Mouse (Mus musculus) liver, embryonic 13.5 days (tissue): ENCODE measurements around the gene L3mbtl4. TPM values are rescaled to one million over a fixed set of nuclear protein-coding genes. Genes with fewer than 3 reads are reported as not detected.

Experiments
- ATAC-seq: fragments of 200-750 bp; cut with Nextera tagmentation; 2 replicates; pipeline ENCODE4 v1.8.0; 2017; ENCODE audit warnings: low read depth, mild to moderate bottlenecking, moderate number of reproducible peaks, moderate library complexity
- DNase-seq: peaks from one replicate; pipeline ENCODE4 v3.0.0; 2022
- H3K27ac ChIP-seq: fragments of 300-500 bp; sonication (generic); 2 replicates; pipeline ENCODE4 v1.5.1; 2015; ENCODE audit warnings: moderate library complexity, mild to moderate bottlenecking, inconsistent platforms
- H3K27me3 ChIP-seq: fragments of 300-500 bp; sonication (generic); 2 replicates; pipeline ENCODE4 v1.6.1; 2015; ENCODE audit warnings: mild to moderate bottlenecking, inconsistent platforms
- H3K36me3 ChIP-seq: fragments of 300-500 bp; sonication (generic); 2 replicates; pipeline ENCODE4 v1.6.1; 2015; ENCODE audit warnings: mild to moderate bottlenecking, inconsistent platforms
- H3K4me1 ChIP-seq: fragments of 300-500 bp; sonication (generic); replicated peaks from 2 replicates; pipeline ENCODE4 v1.6.1; 2015; ENCODE audit warnings: inconsistent platforms
- H3K4me2 ChIP-seq: fragments of 300-500 bp; sonication (generic); 2 replicates; pipeline ENCODE4 v1.6.1; 2015; ENCODE audit warnings: inconsistent platforms, mild to moderate bottlenecking, moderate library complexity
- H3K4me3 ChIP-seq: fragments of 300-500 bp; sonication (generic); replicated peaks from 2 replicates; pipeline ENCODE4 v1.5.1; 2015; ENCODE audit warnings: mild to moderate bottlenecking, inconsistent platforms
- H3K9ac ChIP-seq: fragments of 300-500 bp; sonication (generic); 2 replicates; pipeline ENCODE4 v1.6.1; 2015; ENCODE audit warnings: mild to moderate bottlenecking, inconsistent platforms
- H3K9me3 ChIP-seq: fragments of 300-500 bp; sonication (generic); replicated peaks from 2 replicates; pipeline ENCODE4 v1.6.1; 2016; ENCODE audit warnings: inconsistent platforms
- WGBS: fragments of 180-500 bp; shearing (Covaris S2); methylation state at CpG from one replicate; pipeline ENCODE4 v1.1.7; 2015; ENCODE audit not compliant: insufficient replicate concordance; 5-methylcytosine and 5-hydroxymethylcytosine counted together
- polyA plus RNA-seq: library from polyadenylated mRNA; unstranded; fragments of >200 nt; fragmentation: Nextera tagmentation; extraction: Ambion mirVana; gene quantifications from 2 replicates; pipeline ENCODE4 v1.2.1, GENCODE M21; 2015

L3mbtl4 gene
- polyA plus RNA-seq, 1 experiment from 2014 or later = not detected

GRCm38 (mm10) chr17:68793741-68794140 lies 520.1 kb downstream of the L3mbtl4 start:
- Histone ChIP-seq H3K27ac (no peak overlapping the region), H3K9me3 (no peaks in the 10 kb centered on the region), H3K4me1 (no peaks in the 10 kb centered on the region), H3K27me3 (no peaks in the 10 kb centered on the region), H3K36me3 (no peaks in the 10 kb centered on the region), H3K9ac (no peak overlapping the region), H3K4me2 (no peak overlapping the region), H3K4me3 (no peak overlapping the region)
- no peak for ATAC-seq
- 61% methylated on average over 4 of the region's 4 CpGs for WGBS
- DNase-seq = no peak

- H3K9ac ChIP-seq = no peak within 1 kb of the TSS
- no peak within 1 kb of the TSS for H3K4me3 ChIP-seq
- no peaks in the 10 kb centered on the region for H3K9me3 ChIP-seq
- no peaks in the 10 kb centered on the region for H3K36me3 ChIP-seq
- H3K27me3 ChIP-seq = no peaks in the 10 kb centered on the region
- H3K4me1 ChIP-seq = no peaks in the 10 kb centered on the region
- no peak for DNase-seq
- no peak within 1 kb of the TSS for H3K4me2 ChIP-seq
- no peak for ATAC-seq
- WGBS = 63% methylated on average over 6 of the region's 6 CpGs
- no peak within 1 kb of the TSS for H3K27ac ChIP-seq
These were observed 552.7 kb downstream of the L3mbtl4 start, which contains the start of gene Tmem200c for GRCm38 (mm10) chr17:68826323-68826722. Gene Tmem200c, plus strand, starts transcription at chr17:68826623.
